Mouse (Mus musculus) G1E (cell line): ENCODE results near the gene Hpd.

Experiments used
- CTCF ChIP-seq: IDR thresholded peaks from 2 replicates; pipeline ENCODE4 v1.5.1; 2012; ENCODE audit warnings: low read depth, low read length, inconsistent platforms, mixed read lengths
- GATA1 ChIP-seq: IDR thresholded peaks from 2 replicates; pipeline ENCODE4 v1.6.1; 2012; ENCODE audit warnings: borderline replicate concordance, low read length, inconsistent platforms, mixed read lengths
- GATA2 ChIP-seq: IDR thresholded peaks from 2 replicates; pipeline ENCODE4 v1.6.1; 2012; ENCODE audit warnings: low read depth, low read length, inconsistent platforms, borderline replicate concordance
- POLR2AphosphoS5 ChIP-seq: IDR thresholded peaks from 2 replicates; pipeline ENCODE4 v1.6.1; 2012; ENCODE audit warnings: low read depth, low read length, inconsistent platforms; ENCODE audit not compliant: insufficient replicate concordance
- TAL1 ChIP-seq: conservative IDR thresholded peaks from 2 replicates; pipeline ENCODE4 v1.6.1; 2012; ENCODE audit warnings: low read depth, low read length, inconsistent platforms, mixed read lengths

GRCm38 (mm10) chr5:123144746-123145590, 37.6 kb downstream of the Hpd start:
- TF ChIP-seq POLR2AphosphoS5 (no peak), CTCF (no peak), GATA1 (no peak), TAL1 (no peak), GATA2 (no peak)
